7 mouse cellular contexts compared by ENCODE assay signal in genomic region chr4:127330181-127331100, GRCm38 (mm10). TPM values are rescaled to one million over a fixed set of nuclear protein-coding genes. Genes with fewer than 3 reads are reported as not detected.
A peak's percentile ranks its signal among the peaks of the same experiment; 100 is the strongest.
DNase-seq lines count a peak whose midpoint lies in the region; ATAC-seq and TF ChIP-seq lines count a peak whose summit lies in the region.

TSS of gene Gjb3 (minus strand) at chr4:127330844.

- TF ChIP-seq EP300 in lung, postnatal 0 days (IDR thresholded peaks at IDR 0.05), result no peak

- H3K9ac ChIP-seq in lung, postnatal 0 days (replicated peaks; ENCODE audit: low read depth), result 0 out of 2 replicates have a peak within 1 kb of the TSS, but pooled peaks have one; percentile 3
- H3K9ac ChIP-seq in embryonic facial prominence, embryonic 13.5 days, result peak within 1 kb of the TSS; percentile 61
- H3K9ac ChIP-seq in intestine, embryonic 15.5 days, result no peak within 1 kb of the TSS
- no peak within 1 kb of the TSS for H3K9ac ChIP-seq in neural tube, embryonic 12.5 days

- H3K9me3 ChIP-seq in lung, postnatal 0 days (ENCODE audit: low read length), result no peaks in the 10 kb centered on the region
- no peaks in the 10 kb centered on the region for H3K9me3 ChIP-seq in embryonic facial prominence, embryonic 13.5 days
- H3K9me3 ChIP-seq in intestine, embryonic 15.5 days, result no peaks in the 10 kb centered on the region
- no peaks in the 10 kb centered on the region for H3K9me3 ChIP-seq in neural tube, embryonic 12.5 days

- peak within 1 kb of the TSS; percentile 52 for H3K4me2 ChIP-seq in lung, postnatal 0 days (replicated peaks; ENCODE audit: low read depth, low read length)
- H3K4me2 ChIP-seq in embryonic facial prominence, embryonic 13.5 days, result peak within 1 kb of the TSS; percentile 56
- H3K4me2 ChIP-seq in intestine, embryonic 15.5 days (replicated peaks), result peak within 1 kb of the TSS; percentile 65
- H3K4me2 ChIP-seq in neural tube, embryonic 12.5 days (replicated peaks), result peak within 1 kb of the TSS; percentile 48

- TF ChIP-seq CTCF in lung, postnatal 0 days (IDR thresholded peaks at IDR 0.05), result no peak

- H3K27me3 ChIP-seq in lung, postnatal 0 days (replicated peaks; ENCODE audit: insufficient read depth, low read length), result peaks cover 13% of the 10 kb centered on the region
- H3K27me3 ChIP-seq in embryonic facial prominence, embryonic 13.5 days, result peaks cover 80% of the 10 kb centered on the region
- H3K27me3 ChIP-seq in intestine, embryonic 15.5 days (replicated peaks), result peaks cover 55% of the 10 kb centered on the region
- H3K27me3 ChIP-seq in neural tube, embryonic 12.5 days (replicated peaks), result peaks cover 74% of the 10 kb centered on the region

- DNase-seq in lung, postnatal 0 days (ENCODE audit: low spot score), result no peak
- no peak for DNase-seq in lung, postnatal 36 days
- DNase-seq in left cerebral cortex, postnatal 36 days (ENCODE audit: low spot score in 2 of 2), result no peak
- DNase-seq in cerebellum, adult 11 months, result no peak

- peak; percentile 8; the same call in 1 of the 2 replicates for ATAC-seq in lung, postnatal 0 days
- ATAC-seq in embryonic facial prominence, embryonic 13.5 days (ENCODE audit: insufficient number of reproducible peaks, insufficient read depth, low FRiP score, low TSS enrichment, low read depth), result no peak
- ATAC-seq in intestine, embryonic 15.5 days, result peak; percentile 34
- ATAC-seq in neural tube, embryonic 12.5 days (ENCODE audit: low FRiP score, low read depth), result no peak

- H3K36me3 ChIP-seq in lung, postnatal 0 days (ENCODE audit: insufficient read depth, low read length), result no peaks in the 10 kb centered on the region
- H3K36me3 ChIP-seq in embryonic facial prominence, embryonic 13.5 days, result no peaks in the 10 kb centered on the region
- H3K36me3 ChIP-seq in intestine, embryonic 15.5 days, result no peaks in the 10 kb centered on the region
- no peaks in the 10 kb centered on the region for H3K36me3 ChIP-seq in neural tube, embryonic 12.5 days

- H3K27ac ChIP-seq in lung, postnatal 0 days (ENCODE audit: low read length), result no peak within 1 kb of the TSS
- H3K27ac ChIP-seq in embryonic facial prominence, embryonic 13.5 days, result peak within 1 kb of the TSS; percentile 64
- no peak within 1 kb of the TSS for H3K27ac ChIP-seq in intestine, embryonic 15.5 days
- H3K27ac ChIP-seq in neural tube, embryonic 12.5 days, result no peak within 1 kb of the TSS

- WGBS in lung, postnatal 0 days, result 2% methylated on average over 48 of the region's 49 CpGs
- WGBS in embryonic facial prominence, embryonic 13.5 days, result 1% methylated on average over 49 of the region's 49 CpGs
- 1% methylated on average over 49 of the region's 49 CpGs for WGBS in intestine, embryonic 15.5 days
- WGBS in neural tube, embryonic 12.5 days, result 2% methylated on average over 49 of the region's 49 CpGs

- intact Hi-C loops in left cerebral cortex, postnatal 36 days (cut with DNase I), result no loop called here

- no peaks in the 10 kb centered on the region; the same call in 1 of the 2 replicates for H3K4me1 ChIP-seq in lung, postnatal 0 days (ENCODE audit: insufficient read depth, low read depth, low read length)
- H3K4me1 ChIP-seq in embryonic facial prominence, embryonic 13.5 days, result peaks cover 22% of the 10 kb centered on the region
- peaks cover 10% of the 10 kb centered on the region for H3K4me1 ChIP-seq in intestine, embryonic 15.5 days (replicated peaks)
- peaks cover 18% of the 10 kb centered on the region for H3K4me1 ChIP-seq in neural tube, embryonic 12.5 days

- H3K4me3 ChIP-seq in lung, postnatal 0 days (ENCODE audit: low read depth, low read length), result peak within 1 kb of the TSS; percentile 14
- H3K4me3 ChIP-seq in embryonic facial prominence, embryonic 13.5 days, result peak within 1 kb of the TSS; percentile 32
- H3K4me3 ChIP-seq in intestine, embryonic 15.5 days (replicated peaks), result peak within 1 kb of the TSS; percentile 32
- peak within 1 kb of the TSS; percentile 16 for H3K4me3 ChIP-seq in neural tube, embryonic 12.5 days

RNA-seq across cellular contexts. Expression of gene Gjb3, which starts in this region (rescaled TPM):
- 2.9 and 3.3 TPM in 2 replicates for polyA plus RNA-seq in lung, postnatal 0 days (2015; fragmentation: Nextera tagmentation; extraction: Ambion mirVana)
- 4.3 and 4.7 TPM in 2 replicates for polyA plus RNA-seq in embryonic facial prominence, embryonic 13.5 days (2015; fragmentation: Nextera tagmentation; extraction: Ambion mirVana)
- polyA plus RNA-seq in intestine, embryonic 15.5 days (2015; fragmentation: Nextera tagmentation; extraction: Ambion mirVana), result 4.1 and 4.2 TPM in 2 replicates
- polyA plus RNA-seq in neural tube, embryonic 12.5 days (2016; fragmentation: Nextera tagmentation; extraction: Ambion mirVana), result 0.77 and 0.85 TPM in 2 replicates
- total RNA-seq in left cerebral cortex, postnatal 36 days (2021), result not detected

Comparison
In these comparisons a context has a peak if more than half of its experiments do, and no peak if none do; other contexts are left out.
1. ATAC-seq: peak in lung, postnatal 0 days (single experiment) and intestine, embryonic 15.5 days (single experiment); none in embryonic facial prominence, embryonic 13.5 days (single experiment) and neural tube, embryonic 12.5 days (single experiment).
2. H3K9ac ChIP-seq: peak in lung, postnatal 0 days (single experiment) and embryonic facial prominence, embryonic 13.5 days (single experiment); none in intestine, embryonic 15.5 days (single experiment) and neural tube, embryonic 12.5 days (single experiment).
3. Peak in every context shown above with its lines, with median percentiles within 50 percentile points of each other: H3K4me2 ChIP-seq and H3K4me3 ChIP-seq.